Mouse (Mus musculus) lung, embryonic 16.5 days (tissue): Measurements from ENCODE around the gene Serpina1e. TPM values are rescaled to one million over a fixed set of nuclear protein-coding genes. Genes with fewer than 3 reads are reported as not detected.

ENCODE experiments used
- ATAC-seq: fragments of 200-750 bp; cut with Nextera tagmentation; 2 replicates; pipeline ENCODE4 v1.8.0; 2017; ENCODE audit warnings: low read depth, mild to moderate bottlenecking, moderate library complexity
- H3K27ac ChIP-seq: fragments of 300-500 bp; sonication (generic); 2 replicates; pipeline ENCODE4 v1.5.1; 2014; ENCODE audit warnings: mild to moderate bottlenecking, control low read depth, low read length
- H3K27me3 ChIP-seq: fragments of 300-500 bp; sonication (generic); 2 replicates; pipeline ENCODE4 v1.6.1; 2014; ENCODE audit warnings: low read depth, low read length, mixed read lengths; ENCODE audit not compliant: control insufficient read depth, insufficient read depth
- H3K36me3 ChIP-seq: fragments of 300-500 bp; sonication (generic); 2 replicates; pipeline ENCODE4 v1.6.1; 2014; ENCODE audit warnings: low read length; ENCODE audit not compliant: control insufficient read depth, insufficient read depth
- H3K4me1 ChIP-seq: fragments of 300-500 bp; sonication (generic); replicated peaks from 2 replicates; pipeline ENCODE4 v1.6.1; 2014; ENCODE audit warnings: low read length, mixed read lengths; ENCODE audit not compliant: control insufficient read depth, insufficient read depth
- H3K4me2 ChIP-seq: fragments of 300-500 bp; sonication (generic); 2 replicates; pipeline ENCODE4 v1.6.1; 2014; ENCODE audit warnings: low read depth, low read length, control low read depth
- H3K4me3 ChIP-seq: fragments of 300-500 bp; sonication (generic); 2 replicates; pipeline ENCODE4 v1.5.1; 2014; ENCODE audit warnings: mild to moderate bottlenecking, low read length, control low read depth
- H3K9ac ChIP-seq: fragments of 300-500 bp; sonication (generic); 2 replicates; pipeline ENCODE4 v1.6.1; 2014; ENCODE audit warnings: low read length, control low read depth
- H3K9me3 ChIP-seq: fragments of 300-500 bp; sonication (generic); 2 replicates; pipeline ENCODE4 v1.6.1; 2016; ENCODE audit warnings: low read length; ENCODE audit not compliant: control insufficient read depth
- WGBS: fragments of 180-500 bp; shearing (Covaris S2); extraction: QIAGEN DNeasy Blood & Tissue Kit; methylation state at CpG from one replicate; pipeline ENCODE4 v1.1.7; 2014; 5-methylcytosine and 5-hydroxymethylcytosine counted together
- polyA plus RNA-seq: library from polyadenylated mRNA; unstranded; fragments of >200 nt; fragmentation: Nextera tagmentation; extraction: Ambion mirVana; gene quantifications from 2 replicates; pipeline ENCODE4 v1.2.1, GENCODE M21; 2015

The Serpina1e gene
- polyA plus RNA-seq, 1 experiment from 2014 or later: 0.85 TPM

GRCm38 (mm10) chr12:103989857-103990256 is 31.1 kb upstream of the Serpina1e start, which contains the start of gene Serpina11:
Gene Serpina11 (minus strand): TSS chr12:103989957.
- no peak for ATAC-seq
- 78% methylated on average over 6 of the region's 6 CpGs for WGBS
- Histone ChIP-seq H3K27me3 (no peaks in the 10 kb centered on the region), H3K9ac (no peak within 1 kb of the TSS), H3K4me2 (no peak within 1 kb of the TSS), H3K4me3 (no peak within 1 kb of the TSS), H3K27ac (no peak within 1 kb of the TSS), H3K36me3 (no peaks in the 10 kb centered on the region), H3K9me3 (no peaks in the 10 kb centered on the region), H3K4me1 (no peaks in the 10 kb centered on the region)

DNA sequence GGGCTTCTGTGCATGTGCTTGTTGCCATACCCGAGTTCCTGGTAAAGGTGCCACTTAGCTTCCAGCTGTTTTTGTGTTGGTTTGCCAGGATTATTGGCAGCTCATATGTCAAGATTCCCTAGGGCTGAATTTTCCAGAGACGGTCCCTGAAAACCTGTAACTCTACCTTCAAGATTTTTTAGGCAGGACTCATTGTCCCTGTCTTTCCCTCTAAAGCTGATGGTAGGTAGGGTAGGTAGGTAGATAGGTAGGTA is 30.7 kb upstream of the Serpina1e start:
- Histone ChIP-seq H3K27me3 (no peaks in the 10 kb centered on the region), H3K27ac (no peak overlapping the region)
- WGBS: 40% methylated on average over 2 of the region's 2 CpGs

DNA sequence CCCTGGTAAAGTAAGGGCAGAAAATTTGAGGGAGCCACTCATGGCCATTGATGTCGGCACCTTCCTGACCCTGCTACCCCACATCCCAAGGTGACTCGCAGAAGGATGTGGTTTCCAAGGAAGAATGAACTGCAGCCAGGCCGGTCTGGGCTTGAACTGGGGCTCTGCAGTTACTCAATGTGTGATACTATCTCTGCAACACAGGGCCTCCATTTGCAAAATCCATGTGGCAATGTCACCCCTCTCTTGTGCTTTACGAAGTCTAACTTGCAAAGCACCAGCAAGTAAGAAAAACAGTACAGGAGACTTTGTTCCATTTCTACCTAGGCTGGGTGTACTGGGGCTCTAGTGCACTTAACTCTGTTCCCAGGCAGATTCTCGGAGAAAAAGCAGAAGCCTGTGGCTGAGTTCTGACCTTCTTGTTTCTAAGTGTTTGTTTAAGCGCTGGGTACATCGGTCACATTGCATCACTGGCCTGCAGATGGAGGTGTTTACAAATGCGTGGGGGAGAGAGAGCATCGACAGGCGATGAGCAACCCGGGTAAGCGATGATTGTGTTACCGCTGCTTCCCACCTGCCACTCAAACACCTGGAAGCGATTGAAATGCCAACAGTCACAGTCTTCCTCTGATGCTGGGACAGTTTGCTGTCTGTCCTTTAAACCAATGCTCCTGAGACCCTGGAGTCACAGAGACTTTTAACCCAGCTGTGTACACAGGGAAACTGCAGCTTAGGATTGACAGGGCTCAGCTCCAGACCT is 30.2 kb upstream of the Serpina1e start:
- H3K27ac ChIP-seq: no peak overlapping the region
- 24% methylated on average over 14 of the region's 14 CpGs for WGBS
- no peaks in the 10 kb centered on the region for H3K27me3 ChIP-seq
- no peaks in the 10 kb centered on the region for H3K9me3 ChIP-seq
- H3K4me2 ChIP-seq: no peak overlapping the region
- no peaks in the 10 kb centered on the region for H3K36me3 ChIP-seq
- ATAC-seq: no peak
- no peaks in the 10 kb centered on the region for H3K4me1 ChIP-seq
- H3K9ac ChIP-seq: no peak overlapping the region
- H3K4me3 ChIP-seq: no peak overlapping the region

More for the DNA sequence above, 30.7 kb upstream of the Serpina1e start:
- H3K4me2 ChIP-seq: no peak overlapping the region
- no peak overlapping the region for H3K9ac ChIP-seq
- no peaks in the 10 kb centered on the region for H3K4me1 ChIP-seq
- no peak for ATAC-seq
- no peaks in the 10 kb centered on the region for H3K9me3 ChIP-seq
- H3K36me3 ChIP-seq: no peaks in the 10 kb centered on the region
- no peak overlapping the region for H3K4me3 ChIP-seq

DNA sequence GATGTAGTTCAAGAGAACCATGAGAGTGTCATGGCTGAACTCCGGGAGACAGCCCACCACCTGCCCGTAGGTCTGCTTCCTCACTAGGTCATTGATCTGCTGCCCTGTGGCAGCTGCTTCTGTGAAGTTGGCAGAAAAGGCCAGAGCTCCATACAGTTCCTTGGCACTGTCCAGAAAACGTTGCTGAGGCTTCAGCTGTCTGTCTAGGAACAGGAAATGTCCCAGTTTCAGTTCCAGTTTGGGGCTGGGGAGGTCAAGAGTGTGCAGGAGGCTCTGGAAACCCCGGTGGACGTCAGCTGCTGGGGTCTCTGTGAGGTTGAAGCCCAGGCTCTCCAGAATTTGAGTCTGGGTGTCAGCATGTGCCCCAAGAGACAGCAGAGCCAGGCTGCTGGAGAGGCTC is 27.1 kb upstream of the Serpina1e start:
- WGBS: 46% methylated on average over 5 of the region's 5 CpGs
- Histone ChIP-seq H3K27ac (no peak overlapping the region), H3K4me3 (no peak overlapping the region), H3K9ac (no peak overlapping the region), H3K9me3 (no peaks in the 10 kb centered on the region), H3K4me1 (no peaks in the 10 kb centered on the region), H3K4me2 (no peak overlapping the region), H3K36me3 (no peaks in the 10 kb centered on the region), H3K27me3 (no peaks in the 10 kb centered on the region)
- ATAC-seq: no peak

DNA sequence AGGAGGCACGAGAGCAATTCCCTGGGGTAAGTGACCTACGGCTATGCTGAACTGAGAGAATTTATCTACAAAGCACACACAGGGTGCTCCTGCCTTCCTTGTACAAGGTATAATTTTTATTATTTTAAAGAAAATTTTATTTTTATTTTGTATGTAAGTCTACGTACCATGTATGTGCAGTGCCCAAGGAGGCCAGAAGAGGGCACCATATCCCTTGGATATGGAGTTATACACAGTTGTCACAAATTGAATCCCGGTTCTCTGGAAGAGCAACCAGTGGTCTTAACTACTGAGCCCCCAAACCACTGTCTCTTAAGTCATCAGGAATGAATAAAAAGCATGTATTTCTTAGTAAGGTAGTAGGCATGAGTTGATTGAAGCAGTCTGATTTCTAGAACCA is 26.2 kb upstream of the Serpina1e start:
- Histone ChIP-seq H3K4me1 (no peaks in the 10 kb centered on the region), H3K4me2 (no peak overlapping the region), H3K4me3 (no peak overlapping the region), H3K36me3 (no peaks in the 10 kb centered on the region), H3K27ac (no peak overlapping the region), H3K9ac (no peak overlapping the region), H3K27me3 (no peaks in the 10 kb centered on the region), H3K9me3 (no peaks in the 10 kb centered on the region)
- no peak for ATAC-seq
- 46% methylated on average over 4 of the region's 4 CpGs for WGBS

GRCm38 (mm10) chr12:103981646-103982360 is 23.0 kb upstream of the Serpina1e start:
- no peaks in the 10 kb centered on the region for H3K36me3 ChIP-seq
- H3K27ac ChIP-seq: no peak overlapping the region
- H3K4me1 ChIP-seq: no peaks in the 10 kb centered on the region
- no peak overlapping the region for H3K4me3 ChIP-seq
- ATAC-seq: no peak
- H3K9me3 ChIP-seq: no peaks in the 10 kb centered on the region
- H3K9ac ChIP-seq: no peak overlapping the region
- H3K27me3 ChIP-seq: no peaks in the 10 kb centered on the region
- no peak overlapping the region for H3K4me2 ChIP-seq
- WGBS: 35% methylated on average over 7 of the region's 7 CpGs

DNA sequence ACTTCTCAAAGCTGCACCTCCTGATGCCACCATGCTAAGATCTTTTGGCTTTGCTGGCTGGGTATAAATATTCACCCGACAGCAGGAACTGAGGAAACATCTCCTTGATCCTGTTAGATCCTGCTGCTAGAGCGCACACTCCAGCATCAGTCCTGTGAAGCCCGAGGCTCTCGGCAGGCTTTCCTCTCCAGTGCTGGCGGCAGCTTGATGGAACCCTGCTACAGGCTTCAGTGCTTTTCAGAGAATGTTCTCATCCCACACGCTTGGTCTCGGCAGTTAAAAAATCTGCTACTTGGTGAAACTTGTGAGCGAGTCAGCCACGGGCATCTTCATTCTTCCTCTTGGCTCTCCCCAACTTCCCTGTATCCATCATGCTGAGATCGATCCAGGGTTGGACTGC is 19.5 kb upstream of the Serpina1e start:
- no peaks in the 10 kb centered on the region for H3K27me3 ChIP-seq
- no peaks in the 10 kb centered on the region for H3K9me3 ChIP-seq
- 72% methylated on average over 10 of the region's 10 CpGs for WGBS
- no peaks in the 10 kb centered on the region for H3K4me1 ChIP-seq
- no peaks in the 10 kb centered on the region for H3K36me3 ChIP-seq
- H3K4me3 ChIP-seq: no peak overlapping the region
- ATAC-seq: no peak
- no peak overlapping the region for H3K4me2 ChIP-seq
- no peak overlapping the region for H3K9ac ChIP-seq
- H3K27ac ChIP-seq: no peak overlapping the region

- no peaks in the 10 kb centered on the region for H3K4me1 ChIP-seq
- no peak for ATAC-seq
- WGBS: 26% methylated on average over 5 of the region's 5 CpGs
- H3K36me3 ChIP-seq: no peaks in the 10 kb centered on the region
- H3K4me2 ChIP-seq: no peak overlapping the region
- H3K9ac ChIP-seq: no peak overlapping the region
- H3K4me3 ChIP-seq: no peak overlapping the region
- no peaks in the 10 kb centered on the region for H3K9me3 ChIP-seq
- H3K27ac ChIP-seq: no peak overlapping the region
- no peaks in the 10 kb centered on the region for H3K27me3 ChIP-seq
These were observed 19.1 kb upstream of the Serpina1e start for GRCm38 (mm10) chr12:103977846-103978245.

- H3K36me3 ChIP-seq: no peaks in the 10 kb centered on the region
- H3K4me1 ChIP-seq: no peaks in the 10 kb centered on the region
- H3K9ac ChIP-seq: no peak overlapping the region
- no peaks in the 10 kb centered on the region for H3K27me3 ChIP-seq
- WGBS: 52% methylated on average over 3 of the region's 3 CpGs
- no peak for ATAC-seq
- H3K4me3 ChIP-seq: no peak overlapping the region
- no peak overlapping the region for H3K27ac ChIP-seq
- no peak overlapping the region for H3K4me2 ChIP-seq
- no peaks in the 10 kb centered on the region for H3K9me3 ChIP-seq
These were observed 18.3 kb upstream of the Serpina1e start for GRCm38 (mm10) chr12:103977060-103977459.
